Mouse (Mus musculus) gastrocnemius, adult 18-20 months (tissue): Measurements from ENCODE around the gene Gm29106. TPM values are rescaled to one million over a fixed set of nuclear protein-coding genes. Genes with fewer than 3 reads are reported as not detected.
"Not testable (repeated sequence)": the region's sequence is repeated elsewhere in the genome, so short reads cannot be mapped to it uniquely, and the experiment has no call there.

Source experiments
- DNase-seq: peaks from one replicate; pipeline ENCODE4 v3.0.0; 2021; ENCODE audit warnings: low spot score
- long read RNA-seq, 2 experiments: library from polyadenylated mRNA; stranded (forward); transcript quantifications; one replicate each; pipeline ENCODE4 v2.0.0; 2021
- total RNA-seq, 2 experiments: library from RNA; stranded (reverse); gene quantifications; 2 replicates each; pipeline ENCODE4 v1.2.3; 2021

Gm29106 gene
- total RNA-seq, result not detected
- long read RNA-seq, experiment 1, result 0 reads
- long read RNA-seq, experiment 2, result 0 reads

GRCm38 (mm10) chr1:118176242-118176641 lies at the start of gene Gm29106:
Gene Gm29106, plus strand, starts transcription at chr1:118176542.
- DNase-seq, result not testable (repeated sequence)

- DNase-seq, result no peak
Measured at GRCm38 (mm10) chr1:118228540-118228939, 52.2 kb downstream of the Gm29106 start.

DNA sequence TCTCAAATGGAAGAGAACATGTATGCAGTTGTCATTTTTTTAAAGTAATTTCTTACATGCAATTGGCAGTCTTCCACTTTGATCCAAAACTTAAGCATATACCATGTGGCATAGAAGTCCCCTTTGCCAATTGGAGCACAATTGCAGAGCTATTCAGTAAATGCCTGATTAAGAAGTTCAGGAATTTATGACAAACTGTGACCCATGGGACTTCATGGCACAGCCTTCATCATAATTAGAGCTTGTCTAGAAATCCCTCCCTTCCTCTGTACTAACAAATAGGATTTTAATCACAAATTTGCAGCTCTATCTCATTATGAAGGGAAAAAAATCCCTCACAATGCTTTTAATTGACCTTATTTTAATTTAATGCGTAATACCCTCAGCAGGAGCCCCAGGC lies 59.7 kb downstream of the Gm29106 start:
- DNase-seq, result no peak

Other genes starting within 250 kb of the Gm29106 start
- gene Gm28168, start 248.5 kb upstream of the Gm29106 start, total RNA-seq, result not detected
- gene Gm7145, start 210.6 kb upstream of the Gm29106 start, total RNA-seq, result not detected
- gene Tsn, start 135.2 kb downstream of the Gm29106 start, total RNA-seq, result 10 to 100 TPM; 51.5 to 53.4 TPM
- 10 to 100 TPM; 14.8 to 14.9 TPM for gene Nifk, start 145.3 kb downstream of the Gm29106 start, total RNA-seq
- gene Clasp1, start 212.5 kb downstream of the Gm29106 start, total RNA-seq, result 10 to 100 TPM; 45.3 to 47.4 TPM